Mouse (Mus musculus): ENCODE measurements around the gene Ppp2r5a. TPM values are rescaled to one million over a fixed set of nuclear protein-coding genes. Genes with fewer than 3 reads are reported as not detected.

The Ppp2r5a gene
- polyA plus RNA-seq, 1 experiment from 2014 or later = 43.4 TPM

GRCm38 (mm10) chr1:191325726-191326232 lies 77.3 kb downstream of the Ppp2r5a start, which contains the start of gene Tmem206:
TSS of gene Tmem206 (plus strand) at chr1:191325912.
- peaks cover 2% of the 10 kb centered on the region; the same call in 1 of the 2 replicates for H3K36me3 ChIP-seq (ENCODE audit: control insufficient read depth, insufficient read depth, low read length)
- no peaks in the 10 kb centered on the region for H3K27me3 ChIP-seq (ENCODE audit: control insufficient read depth, insufficient read depth, low read length)
- H3K4me3 ChIP-seq (ENCODE audit: low read depth, low read length) = peak within 1 kb of the TSS; percentile 86
- H3K4me2 ChIP-seq = peak within 1 kb of the TSS; percentile 95
- H3K9ac ChIP-seq (ENCODE audit: low read depth, low read length) = peak within 1 kb of the TSS; percentile 89
- WGBS (ENCODE audit: insufficient replicate concordance) = under 1% methylated on average over 42 of the region's 42 CpGs
- H3K9me3 ChIP-seq (replicated peaks; ENCODE audit: control insufficient read depth, low read length) = no peaks in the 10 kb centered on the region
- H3K4me1 ChIP-seq (ENCODE audit: control insufficient read depth, insufficient read depth, low read length) = peaks cover 16% of the 10 kb centered on the region
- peak within 1 kb of the TSS; percentile 1; the same call in 1 of the 2 replicates for H3K27ac ChIP-seq (ENCODE audit: low read depth, low read length)
- ATAC-seq (replicated peaks; ENCODE audit: insufficient number of reproducible peaks, low FRiP score, low TSS enrichment) = peak; percentile 97

DNA sequence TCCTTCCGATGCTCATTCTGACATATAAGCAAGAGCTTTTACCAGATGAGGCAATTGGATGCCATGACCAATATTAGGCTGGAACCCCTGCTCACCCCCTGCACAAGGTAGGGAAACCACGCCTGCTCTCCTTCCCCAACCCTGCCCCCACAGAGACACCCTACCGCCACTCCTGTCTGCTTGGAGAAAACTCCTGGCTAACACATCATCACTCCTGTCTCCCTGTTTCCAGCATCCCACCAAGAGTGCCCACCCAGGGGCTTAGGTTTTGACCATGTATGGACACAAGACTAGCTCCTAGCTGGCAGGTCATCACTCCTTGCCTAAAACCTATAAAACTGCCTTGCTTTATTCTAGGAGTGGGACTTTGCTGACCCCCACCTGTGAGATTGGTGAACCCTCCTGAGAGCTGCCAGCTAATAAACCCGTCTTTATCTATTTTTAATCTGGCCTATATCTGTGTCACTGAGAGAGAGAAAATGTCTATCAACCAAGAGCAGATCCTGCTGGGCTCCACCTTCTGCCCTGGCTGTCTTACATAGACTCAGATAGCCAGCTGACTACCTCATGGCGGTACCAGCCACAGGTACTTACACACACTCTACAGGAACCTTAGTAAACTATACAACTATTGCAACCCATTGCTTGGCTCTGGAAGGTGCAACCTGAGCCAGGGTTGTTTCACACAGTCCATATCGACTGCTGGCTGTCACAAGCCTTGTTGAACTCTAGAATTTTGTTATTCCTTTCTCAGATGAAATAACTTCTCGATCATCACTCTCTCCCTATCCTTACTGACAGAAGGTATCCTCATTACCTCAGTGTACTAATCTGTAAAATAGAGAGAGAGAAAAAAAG lies 78.1 kb downstream of the Ppp2r5a start:
- peak overlapping the region; percentile 95 for H3K4me2 ChIP-seq
- H3K9ac ChIP-seq (ENCODE audit: low read depth, low read length) = peak overlapping the region; percentile 89
- peaks cover 16% of the 10 kb centered on the region for H3K4me1 ChIP-seq (ENCODE audit: control insufficient read depth, insufficient read depth, low read length)
- H3K27ac ChIP-seq (ENCODE audit: low read depth, low read length) = no peak overlapping the region
- no peaks in the 10 kb centered on the region for H3K27me3 ChIP-seq (ENCODE audit: control insufficient read depth, insufficient read depth, low read length)
- no peak for ATAC-seq (replicated peaks; ENCODE audit: insufficient number of reproducible peaks, low FRiP score, low TSS enrichment)
- H3K4me3 ChIP-seq (ENCODE audit: low read depth, low read length) = no peak overlapping the region
- H3K36me3 ChIP-seq (ENCODE audit: control insufficient read depth, insufficient read depth, low read length) = peaks cover 2% of the 10 kb centered on the region; the same call in 1 of the 2 replicates
- 72% methylated on average over 7 of the region's 7 CpGs for WGBS (ENCODE audit: insufficient replicate concordance)
- no peaks in the 10 kb centered on the region for H3K9me3 ChIP-seq (replicated peaks; ENCODE audit: control insufficient read depth, low read length)

DNA sequence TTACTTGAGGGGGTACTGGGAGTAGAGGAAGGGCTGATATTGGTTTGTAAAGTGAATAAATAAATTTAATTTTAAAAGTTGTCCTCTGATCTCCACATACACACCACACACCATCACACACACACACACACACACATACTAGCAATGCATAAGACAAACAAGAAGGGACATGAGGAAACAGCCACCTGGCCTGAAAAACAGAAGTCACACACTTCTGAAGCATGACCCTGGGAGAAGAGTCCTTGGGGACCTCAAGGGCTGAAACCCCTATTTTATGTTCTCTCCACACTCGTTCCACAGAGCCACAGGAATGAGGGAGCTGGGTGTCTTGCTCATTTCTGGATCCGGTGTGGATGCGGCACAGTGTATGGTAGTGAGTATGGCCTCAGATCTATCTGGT lies 79.7 kb downstream of the Ppp2r5a start:
- Histone ChIP-seq H3K4me1 (ENCODE audit: control insufficient read depth, insufficient read depth, low read length) (peaks cover 22% of the 10 kb centered on the region), H3K27ac (ENCODE audit: low read depth, low read length) (no peak overlapping the region), H3K9ac (ENCODE audit: low read depth, low read length) (no peak overlapping the region), H3K27me3 (ENCODE audit: control insufficient read depth, insufficient read depth, low read length) (no peaks in the 10 kb centered on the region), H3K9me3 (replicated peaks; ENCODE audit: control insufficient read depth, low read length) (no peaks in the 10 kb centered on the region), H3K4me2 (no peak overlapping the region), H3K36me3 (ENCODE audit: control insufficient read depth, insufficient read depth, low read length) (no peaks in the 10 kb centered on the region), H3K4me3 (ENCODE audit: low read depth, low read length) (no peak overlapping the region)
- ATAC-seq (replicated peaks; ENCODE audit: insufficient number of reproducible peaks, low FRiP score, low TSS enrichment) = no peak
- WGBS (ENCODE audit: insufficient replicate concordance) = 82% methylated on average over 3 of the region's 3 CpGs

GRCm38 (mm10) chr1:191318686-191319085 lies 84.4 kb downstream of the Ppp2r5a start:
- H3K9ac ChIP-seq (ENCODE audit: low read depth, low read length) = no peak overlapping the region
- H3K27me3 ChIP-seq (ENCODE audit: control insufficient read depth, insufficient read depth, low read length) = no peaks in the 10 kb centered on the region
- WGBS (ENCODE audit: insufficient replicate concordance) = 48% methylated on average over 5 of the region's 5 CpGs
- H3K4me1 ChIP-seq (ENCODE audit: control insufficient read depth, insufficient read depth, low read length) = peaks cover 10% of the 10 kb centered on the region; the same call in 1 of the 2 replicates
- H3K36me3 ChIP-seq (ENCODE audit: control insufficient read depth, insufficient read depth, low read length) = no peaks in the 10 kb centered on the region
- H3K9me3 ChIP-seq (replicated peaks; ENCODE audit: control insufficient read depth, low read length) = no peaks in the 10 kb centered on the region
- ATAC-seq (replicated peaks; ENCODE audit: insufficient number of reproducible peaks, low FRiP score, low TSS enrichment) = no peak
- H3K4me3 ChIP-seq (ENCODE audit: low read depth, low read length) = no peak overlapping the region
- no peak overlapping the region for H3K4me2 ChIP-seq
- H3K27ac ChIP-seq (ENCODE audit: low read depth, low read length) = no peak overlapping the region

DNA sequence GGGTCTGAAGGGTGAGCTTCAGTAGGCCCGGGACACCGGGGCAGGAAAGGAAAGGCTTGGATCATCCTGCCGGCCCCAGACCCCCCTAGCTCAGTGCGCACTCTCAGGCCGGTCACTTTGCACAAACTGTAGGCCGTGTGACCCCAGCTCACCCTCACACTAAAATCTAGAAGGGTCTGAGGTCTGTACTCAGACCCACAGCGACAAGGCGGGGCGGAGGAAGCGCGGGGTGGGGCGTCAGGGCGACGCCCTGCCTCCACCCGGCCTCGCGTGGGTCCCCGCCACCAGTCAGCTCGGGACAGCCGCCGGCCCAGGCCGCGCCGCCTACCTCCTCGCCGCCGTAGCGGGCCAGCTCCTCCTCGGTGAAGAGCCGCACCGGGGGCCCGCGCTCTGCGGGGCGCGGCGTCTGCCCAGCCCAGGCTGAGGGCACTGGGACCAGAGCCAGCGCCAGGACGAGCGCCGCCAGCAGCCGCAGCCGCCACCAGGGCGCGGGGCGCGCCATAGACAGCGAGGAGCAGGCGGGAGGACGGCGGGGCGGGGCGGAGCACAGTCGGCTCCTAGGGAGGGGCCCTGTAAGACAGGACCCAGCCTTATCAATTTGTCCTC lies 85.4 kb downstream of the Ppp2r5a start, which contains the start of gene Nenf:
Gene Nenf (minus strand): TSS at position 604 of the 606 bp plus-strand sequence.
- WGBS (ENCODE audit: insufficient replicate concordance) = under 1% methylated on average over 53 of the region's 54 CpGs
- H3K27ac ChIP-seq (ENCODE audit: low read depth, low read length) = peak within 1 kb of the TSS; percentile 80
- peak; percentile 94 for ATAC-seq (replicated peaks; ENCODE audit: insufficient number of reproducible peaks, low FRiP score, low TSS enrichment)
- H3K4me2 ChIP-seq = peak within 1 kb of the TSS; percentile 71
- H3K9ac ChIP-seq (ENCODE audit: low read depth, low read length) = peak within 1 kb of the TSS; percentile 95
- H3K4me3 ChIP-seq (ENCODE audit: low read depth, low read length) = peak within 1 kb of the TSS; percentile 76
- no peaks in the 10 kb centered on the region for H3K36me3 ChIP-seq (ENCODE audit: control insufficient read depth, insufficient read depth, low read length)
- H3K4me1 ChIP-seq (ENCODE audit: control insufficient read depth, insufficient read depth, low read length) = peaks cover 15% of the 10 kb centered on the region
- H3K27me3 ChIP-seq (ENCODE audit: control insufficient read depth, insufficient read depth, low read length) = no peaks in the 10 kb centered on the region
- H3K9me3 ChIP-seq (replicated peaks; ENCODE audit: control insufficient read depth, low read length) = no peaks in the 10 kb centered on the region

- Histone ChIP-seq H3K4me3 (ENCODE audit: low read depth, low read length) (peak overlapping the region; percentile 76; the same call in 1 of the 2 replicates), H3K9me3 (replicated peaks; ENCODE audit: control insufficient read depth, low read length) (no peaks in the 10 kb centered on the region), H3K4me2 (peak overlapping the region; percentile 71), H3K27ac (ENCODE audit: low read depth, low read length) (no peak overlapping the region), H3K36me3 (ENCODE audit: control insufficient read depth, insufficient read depth, low read length) (no peaks in the 10 kb centered on the region), H3K27me3 (ENCODE audit: control insufficient read depth, insufficient read depth, low read length) (no peaks in the 10 kb centered on the region), H3K4me1 (ENCODE audit: control insufficient read depth, insufficient read depth, low read length) (peaks cover 15% of the 10 kb centered on the region), H3K9ac (ENCODE audit: low read depth, low read length) (peak overlapping the region; percentile 95; the same call in 1 of the 2 replicates)
- WGBS (ENCODE audit: insufficient replicate concordance) = 87% methylated on average over 8 of the region's 8 CpGs
- no peak for ATAC-seq (replicated peaks; ENCODE audit: insufficient number of reproducible peaks, low FRiP score, low TSS enrichment)
Measured at GRCm38 (mm10) chr1:191316818-191317217, 86.3 kb downstream of the Ppp2r5a start.

GRCm38 (mm10) chr1:191313926-191314325 lies 89.1 kb downstream of the Ppp2r5a start:
- no peak overlapping the region for H3K4me2 ChIP-seq
- H3K27ac ChIP-seq (ENCODE audit: low read depth, low read length) = no peak overlapping the region
- 73% methylated on average over 4 of the region's 4 CpGs for WGBS (ENCODE audit: insufficient replicate concordance)
- H3K27me3 ChIP-seq (ENCODE audit: control insufficient read depth, insufficient read depth, low read length) = no peaks in the 10 kb centered on the region
- no peaks in the 10 kb centered on the region for H3K36me3 ChIP-seq (ENCODE audit: control insufficient read depth, insufficient read depth, low read length)
- no peak overlapping the region for H3K9ac ChIP-seq (ENCODE audit: low read depth, low read length)
- no peaks in the 10 kb centered on the region for H3K9me3 ChIP-seq (replicated peaks; ENCODE audit: control insufficient read depth, low read length)
- H3K4me1 ChIP-seq (ENCODE audit: control insufficient read depth, insufficient read depth, low read length) = peaks cover 13% of the 10 kb centered on the region
- H3K4me3 ChIP-seq (ENCODE audit: low read depth, low read length) = no peak overlapping the region
- ATAC-seq (replicated peaks; ENCODE audit: insufficient number of reproducible peaks, low FRiP score, low TSS enrichment) = no peak

GRCm38 (mm10) chr1:191313158-191313557 lies 89.9 kb downstream of the Ppp2r5a start:
- no peaks in the 10 kb centered on the region for H3K27me3 ChIP-seq (ENCODE audit: control insufficient read depth, insufficient read depth, low read length)
- peak overlapping the region; percentile 57; the same call in 1 of the 2 replicates for H3K27ac ChIP-seq (ENCODE audit: low read depth, low read length)
- peak overlapping the region; percentile 65 for H3K4me2 ChIP-seq
- peak overlapping the region; percentile 77; the same call in 1 of the 2 replicates for H3K9ac ChIP-seq (ENCODE audit: low read depth, low read length)
- H3K4me3 ChIP-seq (ENCODE audit: low read depth, low read length) = peak overlapping the region; percentile 60
- H3K9me3 ChIP-seq (replicated peaks; ENCODE audit: control insufficient read depth, low read length) = no peaks in the 10 kb centered on the region
- ATAC-seq (replicated peaks; ENCODE audit: insufficient number of reproducible peaks, low FRiP score, low TSS enrichment) = no peak
- 76% methylated on average over 6 of the region's 6 CpGs for WGBS (ENCODE audit: insufficient replicate concordance)
- peaks cover 9% of the 10 kb centered on the region; the same call in 1 of the 2 replicates for H3K4me1 ChIP-seq (ENCODE audit: control insufficient read depth, insufficient read depth, low read length)
- H3K36me3 ChIP-seq (ENCODE audit: control insufficient read depth, insufficient read depth, low read length) = no peaks in the 10 kb centered on the region

Data from heart, embryonic 11.5 days (tissue).